Mouse (Mus musculus): ENCODE measurements around the gene March8.

Gene March8

DNA sequence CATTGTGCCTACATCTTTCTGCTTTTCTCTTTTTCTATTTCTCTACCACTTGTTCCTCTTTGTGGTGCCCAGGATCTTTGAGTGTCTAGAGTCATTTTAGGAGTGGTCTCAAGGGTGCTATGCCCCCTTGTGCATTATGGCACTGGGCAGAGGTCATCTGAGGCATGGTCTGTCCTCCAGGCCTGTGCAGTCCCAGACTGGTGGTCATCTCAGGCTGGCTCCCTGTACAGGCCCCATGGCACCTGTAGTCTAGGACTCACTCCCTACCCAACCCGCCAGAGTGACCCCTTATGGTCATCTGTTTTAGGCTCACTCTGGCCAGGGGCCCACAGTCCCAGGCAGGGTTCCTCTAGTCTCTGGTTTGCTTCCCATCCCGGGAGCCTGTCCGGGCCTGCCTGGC lies 33.7 kb downstream of the March8 start:
- no peak for DNase-seq (ENCODE audit: low spot score)

DNA sequence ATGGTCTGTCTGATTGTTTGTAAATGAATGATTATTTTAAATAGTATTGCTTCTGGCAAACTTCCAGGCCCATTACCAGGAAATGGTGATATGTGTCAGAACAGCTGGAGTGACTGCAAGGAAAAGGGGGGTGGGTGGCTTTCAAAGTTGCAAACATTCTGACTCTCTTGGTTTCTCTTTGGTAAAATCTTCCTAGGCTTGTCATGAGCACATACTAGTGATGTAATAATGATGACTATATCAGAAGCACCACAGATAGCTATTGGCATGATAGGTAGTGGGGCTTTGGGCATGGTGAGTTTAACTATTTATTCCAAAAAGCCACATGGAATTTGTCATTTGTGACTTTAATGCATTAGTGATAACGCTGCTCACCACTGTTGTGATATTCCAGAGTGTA lies 36.3 kb downstream of the March8 start:
- DNase-seq (ENCODE audit: low spot score), result no peak

DNA sequence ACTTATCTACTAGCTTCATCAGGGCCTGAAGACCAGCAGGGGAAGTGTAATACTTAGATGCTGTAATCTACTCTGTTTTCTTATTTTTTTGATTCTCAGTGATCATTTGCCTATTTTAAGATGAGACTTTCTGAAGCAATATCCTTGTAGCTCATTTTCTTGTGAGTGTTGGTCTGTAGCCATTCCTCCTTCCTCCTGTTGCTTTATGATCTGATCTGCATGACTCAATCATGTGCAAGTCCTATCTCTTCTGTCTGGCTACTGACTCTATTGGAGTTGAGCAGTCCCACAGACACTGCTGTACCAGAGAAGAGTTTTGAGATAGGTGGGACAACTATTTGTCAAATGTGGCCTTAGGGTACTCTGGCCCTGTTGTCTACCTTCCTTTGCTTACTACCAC lies 36.8 kb downstream of the March8 start:
- DNase-seq (ENCODE audit: low spot score), result no peak

DNA sequence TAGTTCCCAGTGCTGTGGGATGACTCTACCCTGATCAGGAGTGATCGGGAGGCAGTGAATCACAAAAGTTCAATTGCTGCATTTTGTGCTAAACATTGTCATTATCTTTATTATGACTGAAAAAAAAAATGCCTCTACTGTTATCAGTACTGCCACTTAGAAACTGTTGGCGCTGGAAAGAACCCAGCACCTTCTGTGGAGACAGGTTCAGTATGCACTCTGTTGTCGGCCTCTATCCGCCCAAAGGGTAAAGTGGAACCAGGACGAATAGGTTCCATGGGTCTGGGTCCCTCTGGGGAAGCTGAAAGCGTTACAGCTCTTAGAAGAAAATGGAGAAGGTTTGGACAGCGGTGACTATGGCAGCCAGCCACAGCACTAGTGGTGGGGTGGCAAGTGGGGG lies 41.1 kb downstream of the March8 start:
- no peak for DNase-seq (ENCODE audit: low spot score)

DNA sequence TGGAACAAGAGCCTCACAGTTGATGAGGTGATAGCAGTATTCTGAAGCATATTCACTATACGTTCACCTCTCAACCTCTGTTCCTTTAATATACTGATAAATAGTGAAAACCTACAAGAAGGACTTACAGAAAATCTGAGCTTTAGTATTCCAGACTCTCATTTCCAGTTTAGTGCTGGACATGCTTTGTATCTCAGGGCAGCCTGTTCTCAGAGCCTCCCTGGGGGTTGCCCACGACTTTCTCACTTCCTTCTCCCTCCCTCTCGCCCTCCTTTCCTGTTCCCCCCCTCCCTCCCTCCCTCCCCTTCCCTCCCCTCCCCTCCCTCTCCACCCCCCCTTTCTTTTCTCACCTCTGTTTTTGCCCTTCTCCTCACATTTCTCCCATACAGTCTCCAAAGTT lies 42.3 kb downstream of the March8 start:
- no peak for DNase-seq (ENCODE audit: low spot score)

DNA sequence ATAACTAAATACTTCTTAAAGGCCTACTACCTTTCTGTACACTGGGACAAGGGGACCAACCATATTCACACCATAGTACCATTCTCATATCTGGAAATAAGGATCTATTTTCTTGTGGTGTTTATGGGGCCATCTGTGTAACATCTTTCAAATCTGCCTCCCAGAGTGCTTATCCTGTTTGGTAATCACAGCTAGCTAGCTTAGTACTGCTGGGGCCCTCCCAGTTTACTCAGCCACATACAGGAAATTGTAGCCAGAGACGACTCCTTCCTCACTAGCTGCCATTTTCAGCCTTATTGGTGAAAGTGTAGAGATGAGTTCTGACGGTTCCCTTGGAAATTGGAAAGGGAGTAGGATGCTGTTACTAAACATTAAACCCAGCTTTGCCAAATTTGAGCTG lies 43.8 kb downstream of the March8 start:
- DNase-seq (ENCODE audit: low spot score), result no peak

DNA sequence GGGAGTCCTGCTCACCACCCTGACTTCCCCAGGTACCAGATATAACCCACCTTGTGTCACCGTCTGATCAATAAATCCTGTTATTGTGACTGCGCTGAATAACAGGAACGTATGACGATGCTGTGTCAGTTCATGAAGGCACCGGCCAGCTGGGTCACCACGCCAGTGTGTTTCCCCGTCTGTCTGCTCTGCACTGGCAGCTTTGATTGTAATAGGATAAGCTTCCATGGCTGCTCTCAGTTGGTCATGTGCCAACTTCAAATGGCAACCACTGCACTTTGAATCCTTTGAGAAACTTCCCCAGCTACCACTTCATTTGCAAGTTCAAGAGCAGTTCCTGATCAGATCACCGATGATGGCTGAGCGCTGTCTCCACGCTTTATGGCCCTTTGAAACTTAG lies 45.8 kb downstream of the March8 start:
- DNase-seq (ENCODE audit: low spot score), result no peak

DNA sequence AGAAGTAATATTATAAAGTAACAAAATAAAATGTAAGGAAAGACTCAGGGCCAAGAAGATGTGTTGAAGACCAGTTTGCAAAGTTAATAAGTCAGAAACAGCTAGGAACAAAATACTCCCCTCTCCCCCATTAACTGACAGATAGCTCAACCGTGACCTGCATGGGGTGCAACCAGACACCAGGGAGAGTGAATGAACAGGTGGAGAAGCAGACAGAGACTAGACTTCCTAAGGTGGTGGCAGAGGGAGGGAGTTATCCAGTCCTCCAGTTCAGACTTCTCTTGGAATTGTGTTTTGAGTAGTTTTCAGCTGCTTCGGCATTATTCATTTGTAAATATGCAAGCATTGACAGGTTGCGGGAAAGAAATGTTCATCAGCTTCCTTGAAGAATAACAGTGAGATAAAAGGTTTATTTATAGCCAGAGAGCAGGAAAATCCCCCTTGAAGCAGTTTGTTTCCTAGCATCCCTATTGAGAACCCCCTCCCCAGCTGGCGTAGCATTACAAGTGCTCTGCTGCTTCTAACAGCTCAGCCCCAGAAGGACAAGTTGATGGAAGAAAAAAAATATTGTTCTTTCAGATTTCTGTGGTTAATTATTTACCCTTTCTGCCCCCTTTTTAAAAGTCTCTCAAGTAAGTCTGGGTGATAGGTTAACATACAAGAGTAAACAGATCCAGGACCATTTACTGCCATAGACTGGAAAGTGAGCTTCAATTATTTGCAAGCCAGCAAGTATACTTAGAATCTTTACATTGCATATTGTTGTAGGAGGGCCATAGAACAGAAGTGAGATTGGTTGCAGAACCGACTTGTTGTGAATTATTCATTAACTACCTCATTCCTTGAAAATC lies 47.6 kb downstream of the March8 start:
- peak; percentile 15 for DNase-seq (ENCODE audit: low spot score)

DNA sequence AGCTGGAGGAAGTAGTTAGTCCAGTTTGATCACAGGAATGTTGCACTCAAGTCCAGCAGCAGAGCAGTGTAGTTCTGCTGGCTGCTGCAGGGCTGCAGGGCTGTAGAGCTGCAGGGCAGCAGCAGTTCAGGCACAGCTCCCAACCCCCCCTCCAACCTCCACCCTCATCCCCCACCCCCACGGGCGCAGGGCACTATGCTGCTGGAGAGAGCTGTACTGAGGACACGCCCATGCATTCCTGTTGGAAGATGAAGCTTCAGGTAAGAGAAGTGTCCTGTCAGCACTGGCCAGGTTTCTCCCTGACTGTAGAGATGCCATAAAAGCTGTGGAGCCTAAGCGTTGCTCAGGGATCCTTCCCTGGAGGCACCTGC lies 48.2 kb downstream of the March8 start:
- peak; percentile 90 for DNase-seq (ENCODE audit: low spot score)

DNA sequence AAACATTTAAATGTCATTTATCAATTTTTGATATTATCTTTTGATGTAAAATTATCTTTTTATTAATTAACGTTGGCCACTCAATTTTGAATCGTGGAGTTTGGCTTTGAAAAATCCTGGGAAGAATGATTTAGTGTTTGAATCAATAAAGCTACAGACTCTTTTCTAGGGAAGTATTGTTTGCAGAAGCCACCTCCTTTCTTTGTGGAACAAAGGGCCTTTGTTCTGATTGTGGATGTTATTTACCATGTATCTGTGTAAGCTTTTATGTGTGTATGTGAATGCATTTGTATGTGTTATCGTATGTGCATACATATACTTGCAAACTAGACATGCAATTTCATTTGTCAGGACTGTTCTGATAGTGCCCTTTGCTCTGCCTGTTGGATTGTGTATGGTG lies 48.7 kb downstream of the March8 start:
- no peak for DNase-seq (ENCODE audit: low spot score)

DNA sequence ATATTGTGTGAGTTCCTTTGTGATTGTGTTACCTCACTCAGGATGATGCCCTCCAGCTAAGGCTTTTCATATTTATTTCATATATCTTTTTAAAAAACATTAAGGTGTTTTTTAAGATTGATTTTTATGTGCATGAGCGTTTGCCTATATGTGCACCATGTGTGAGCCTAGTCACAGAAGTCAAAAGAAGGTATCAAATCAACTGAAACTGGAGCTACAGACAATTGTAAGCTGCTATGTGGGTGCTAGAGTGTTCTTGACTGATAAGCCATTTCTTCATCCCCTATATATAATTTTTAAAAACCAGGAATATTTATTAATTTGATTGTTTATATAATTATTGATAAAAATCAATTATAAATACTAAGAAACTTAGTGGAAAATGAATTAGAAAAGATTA lies 50.2 kb downstream of the March8 start:
- no peak for DNase-seq (ENCODE audit: low spot score)

DNA sequence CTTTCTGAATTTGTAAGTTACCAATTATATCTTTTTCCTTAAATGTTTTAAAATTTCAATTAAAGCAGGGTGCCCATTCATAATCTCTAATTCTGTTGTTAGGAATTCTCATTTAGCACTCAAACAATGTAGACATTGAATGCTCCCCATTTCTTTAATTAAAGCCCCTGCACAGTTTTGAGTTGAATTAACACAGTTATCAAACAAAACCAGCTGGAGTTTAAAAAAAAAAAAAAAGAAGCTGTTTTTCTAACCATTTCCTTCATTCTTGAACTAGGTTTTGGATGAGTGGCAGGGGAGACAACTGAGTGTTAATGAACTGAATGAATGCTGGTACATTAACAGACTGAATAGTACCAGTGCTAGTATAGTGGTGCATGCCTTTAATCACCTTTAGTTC lies 51.7 kb downstream of the March8 start:
- no peak for DNase-seq (ENCODE audit: low spot score)

DNA sequence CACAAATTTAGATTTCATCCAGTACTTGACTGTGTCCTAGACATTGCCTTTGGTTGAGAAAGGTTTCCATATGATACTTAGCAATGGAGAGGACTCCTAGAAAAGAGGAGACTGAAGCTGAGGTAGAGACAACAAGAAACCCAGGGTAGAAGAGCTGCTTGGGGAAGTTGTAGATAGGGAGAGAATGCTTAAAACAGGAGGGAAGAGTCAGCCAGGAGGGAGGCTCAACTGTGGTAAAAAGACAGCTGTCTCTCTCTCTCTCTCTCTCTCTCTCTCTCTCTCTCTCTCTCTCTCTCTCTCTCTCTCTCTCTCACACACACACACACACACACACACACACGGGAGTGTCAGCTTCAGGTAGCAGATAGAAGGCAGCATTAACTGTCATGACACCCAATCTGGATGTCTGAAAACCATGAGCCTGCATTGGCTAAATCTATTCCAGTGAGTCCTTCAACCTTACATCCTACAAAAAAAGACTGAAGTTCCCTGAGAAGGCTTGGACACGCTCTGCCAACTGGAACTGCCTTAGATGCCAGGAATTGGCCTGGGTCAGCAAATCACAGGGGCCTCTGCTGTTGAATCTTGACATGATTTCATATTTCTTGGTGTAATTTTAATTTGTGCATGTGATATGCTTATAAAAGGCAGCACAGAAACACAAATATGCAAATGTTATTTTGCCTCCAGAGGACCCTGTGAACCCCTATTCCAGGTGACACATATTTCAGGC lies 57.3 kb downstream of the March8 start:
- no peak for DNase-seq (ENCODE audit: low spot score)

DNA sequence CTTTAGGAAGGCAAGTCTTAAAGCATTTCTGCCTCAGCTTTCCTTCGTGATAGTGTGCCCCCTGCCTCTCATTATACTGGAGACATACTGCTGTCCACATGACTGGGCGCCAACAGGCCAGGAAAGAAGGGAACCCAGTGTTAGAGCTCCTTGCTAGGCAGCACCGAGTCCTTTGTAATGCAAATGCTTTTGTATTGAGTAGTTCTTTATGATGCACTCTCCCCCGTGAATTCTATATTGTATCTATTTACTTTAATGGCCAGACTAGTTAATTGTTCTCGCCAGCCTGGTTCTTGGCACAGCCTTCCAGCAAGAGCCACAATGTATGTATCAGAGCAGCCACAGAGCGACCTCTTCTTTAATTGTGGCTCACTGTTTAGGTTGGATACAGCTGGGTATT lies 59.8 kb downstream of the March8 start:
- DNase-seq (ENCODE audit: low spot score), result no peak

DNA sequence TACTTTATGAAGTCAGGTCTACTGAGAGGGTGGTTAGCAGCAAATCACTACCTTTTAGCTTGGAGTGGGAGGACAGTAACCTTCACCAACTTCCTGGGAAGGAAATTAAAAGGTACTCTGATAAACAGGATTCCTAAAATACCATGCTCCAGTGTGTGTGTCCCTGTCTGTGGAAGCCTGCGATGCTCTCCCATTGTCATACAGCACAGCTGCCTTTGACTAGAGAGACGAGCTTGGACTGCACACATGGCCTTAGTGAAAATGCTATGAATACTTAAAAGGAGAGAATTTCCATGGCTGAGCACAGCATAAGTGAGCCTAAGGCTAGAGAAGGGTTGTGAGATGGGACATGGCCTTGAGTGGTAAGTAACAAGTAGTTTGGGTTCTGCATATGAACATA lies 60.3 kb downstream of the March8 start:
- DNase-seq (ENCODE audit: low spot score), result no peak

DNA sequence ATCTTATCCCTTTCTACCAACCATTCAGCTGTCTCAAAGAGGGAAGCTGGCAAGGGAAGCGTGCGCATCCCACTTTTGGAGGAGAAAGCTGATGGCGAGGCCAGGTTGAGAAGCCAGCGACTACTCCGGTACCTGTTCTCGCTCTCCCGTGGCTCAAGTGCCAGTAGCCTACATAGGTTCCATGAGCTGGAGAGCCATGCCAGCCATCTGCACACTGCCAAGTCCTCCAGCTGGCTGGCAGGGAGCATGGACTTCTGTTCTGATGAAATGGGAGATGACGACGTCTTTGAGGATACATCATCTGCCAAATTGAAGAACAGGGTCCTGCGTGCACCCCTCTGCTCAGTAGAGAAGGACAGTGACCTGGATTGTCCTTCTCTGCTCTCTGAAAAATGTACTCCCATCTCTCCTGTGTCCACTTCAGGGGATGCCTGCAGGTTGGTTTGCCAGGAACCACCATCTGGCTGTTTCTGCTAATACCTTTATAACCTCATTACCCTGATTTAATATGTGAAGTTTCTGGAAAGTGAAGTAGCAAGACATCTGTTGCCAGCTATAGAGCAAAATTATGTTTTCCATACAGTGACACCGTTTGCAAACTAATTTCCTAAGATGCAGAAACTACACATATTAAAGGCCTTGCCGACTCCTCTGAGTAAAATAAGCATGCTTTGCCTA lies 64.1 kb downstream of the March8 start:
- no peak for DNase-seq (ENCODE audit: low spot score)

DNA sequence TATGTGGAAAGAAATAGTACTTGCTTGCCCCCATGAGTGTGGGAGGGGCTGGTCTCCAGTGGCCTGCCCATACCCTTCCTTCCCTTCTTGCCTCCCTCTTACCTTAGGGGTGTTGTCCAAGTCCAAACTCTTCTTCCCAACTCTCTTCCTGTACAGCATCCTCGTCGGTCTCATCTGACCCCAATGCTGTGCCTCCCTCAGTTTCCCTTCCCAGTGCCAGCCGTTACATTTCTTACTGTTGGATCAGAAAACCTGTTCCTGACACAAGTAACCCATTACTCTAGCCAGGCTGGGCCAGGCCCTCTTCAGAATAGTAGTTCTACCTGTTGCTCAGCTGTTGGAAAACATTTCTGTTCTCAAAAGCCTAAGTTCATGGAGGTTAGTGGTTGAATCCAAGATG lies 64.6 kb downstream of the March8 start:
- no peak for DNase-seq (ENCODE audit: low spot score)

DNA sequence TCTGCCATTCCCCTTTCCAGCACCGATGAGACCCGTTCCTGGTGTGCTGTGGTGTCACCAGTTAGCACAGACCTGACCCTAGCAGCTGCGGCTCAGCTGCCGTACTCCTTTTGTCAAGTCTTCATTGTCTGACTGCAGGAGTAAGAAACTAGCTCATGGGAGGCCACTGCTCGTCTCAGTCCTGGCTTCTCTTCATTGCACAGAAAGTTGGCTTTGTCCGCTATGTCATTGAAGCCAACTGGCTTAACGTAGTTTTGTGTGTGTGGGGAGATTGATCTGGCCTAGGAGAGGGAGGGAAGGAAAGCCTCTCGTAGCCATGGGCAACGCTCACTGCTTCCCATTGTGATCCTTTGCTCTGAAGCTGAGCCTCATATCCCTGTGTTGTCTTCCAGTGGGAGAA lies 67.4 kb downstream of the March8 start:
- DNase-seq (ENCODE audit: low spot score), result no peak

DNA sequence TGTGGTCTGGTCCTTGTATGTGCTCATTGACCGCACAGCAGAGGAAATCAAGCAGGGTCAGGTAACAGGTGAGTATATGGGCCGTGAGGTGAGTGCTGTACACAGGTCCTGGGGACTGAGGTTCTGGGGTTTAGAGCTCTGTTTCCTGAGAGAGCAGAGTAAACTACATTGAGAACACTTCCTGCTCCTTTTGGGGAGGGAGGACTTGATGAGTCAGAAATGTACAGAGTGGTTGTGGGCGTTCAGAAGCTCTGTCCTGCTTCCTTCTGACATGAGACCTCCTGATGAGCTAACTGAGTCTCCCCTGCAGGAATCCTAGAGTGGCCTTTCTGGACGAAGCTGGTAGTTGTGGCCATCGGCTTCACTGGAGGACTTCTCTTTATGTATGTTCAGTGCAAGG lies 67.9 kb downstream of the March8 start:
- no peak for DNase-seq (ENCODE audit: low spot score)

DNA sequence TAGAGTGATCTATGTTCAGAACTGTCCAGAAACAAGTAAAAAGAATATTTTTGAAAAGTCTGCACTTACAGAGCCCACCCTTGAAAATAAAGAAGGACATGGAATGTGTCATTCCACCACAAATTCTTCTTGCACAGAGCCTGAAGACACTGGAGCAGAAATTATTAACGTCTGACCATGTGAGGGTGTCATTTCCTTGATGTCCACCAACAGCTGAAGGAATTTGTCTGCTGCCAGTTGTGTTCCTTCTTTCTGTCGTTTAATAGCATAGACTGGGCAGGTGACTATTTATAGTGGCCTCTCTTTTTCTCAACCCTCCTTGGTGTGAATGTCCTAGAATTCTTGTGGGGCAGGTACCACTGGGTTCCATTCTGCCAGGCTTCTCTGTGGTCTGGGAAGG lies 68.3 kb downstream of the March8 start:
- no peak for DNase-seq (ENCODE audit: low spot score)

DNA sequence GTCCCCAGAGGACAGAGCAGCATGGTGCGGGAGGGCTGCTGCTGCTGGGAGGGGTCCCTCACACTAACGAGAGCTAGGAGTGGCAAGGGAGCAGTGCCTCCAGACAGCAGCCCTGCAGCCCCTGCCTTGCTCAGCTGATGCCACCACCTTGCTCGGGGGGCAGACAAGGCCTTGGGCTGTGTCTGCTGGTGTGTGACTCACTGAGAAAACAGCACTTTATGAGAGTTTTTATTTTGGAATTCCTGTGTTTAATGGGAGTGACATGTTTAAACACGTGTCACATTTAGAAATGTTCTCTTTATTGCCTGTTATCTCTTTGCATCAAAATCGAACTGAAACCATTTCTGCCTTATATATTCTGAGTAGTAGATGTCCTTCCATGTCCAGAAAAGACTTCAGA lies 68.9 kb downstream of the March8 start:
- no peak for DNase-seq (ENCODE audit: low spot score)

DNA sequence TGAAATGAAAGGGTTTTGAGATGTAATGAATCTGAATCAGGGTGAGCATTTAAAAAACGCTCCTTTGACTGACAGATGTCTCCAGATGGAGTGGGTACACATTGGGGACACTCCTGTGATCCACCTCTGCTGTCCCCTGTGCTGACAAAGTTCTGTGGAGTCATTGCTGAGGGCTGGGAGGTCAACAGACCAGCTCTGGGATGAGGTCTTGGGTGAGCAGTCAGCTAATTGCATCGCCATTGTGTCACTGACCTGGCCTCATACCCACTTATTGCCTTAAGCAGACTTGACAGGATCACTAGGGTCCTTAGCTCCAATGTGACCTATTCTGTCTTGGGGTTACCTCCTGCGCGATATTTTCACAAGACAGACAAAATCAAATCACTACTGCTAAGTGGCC lies 69.4 kb downstream of the March8 start:
- no peak for DNase-seq (ENCODE audit: low spot score)

DNA sequence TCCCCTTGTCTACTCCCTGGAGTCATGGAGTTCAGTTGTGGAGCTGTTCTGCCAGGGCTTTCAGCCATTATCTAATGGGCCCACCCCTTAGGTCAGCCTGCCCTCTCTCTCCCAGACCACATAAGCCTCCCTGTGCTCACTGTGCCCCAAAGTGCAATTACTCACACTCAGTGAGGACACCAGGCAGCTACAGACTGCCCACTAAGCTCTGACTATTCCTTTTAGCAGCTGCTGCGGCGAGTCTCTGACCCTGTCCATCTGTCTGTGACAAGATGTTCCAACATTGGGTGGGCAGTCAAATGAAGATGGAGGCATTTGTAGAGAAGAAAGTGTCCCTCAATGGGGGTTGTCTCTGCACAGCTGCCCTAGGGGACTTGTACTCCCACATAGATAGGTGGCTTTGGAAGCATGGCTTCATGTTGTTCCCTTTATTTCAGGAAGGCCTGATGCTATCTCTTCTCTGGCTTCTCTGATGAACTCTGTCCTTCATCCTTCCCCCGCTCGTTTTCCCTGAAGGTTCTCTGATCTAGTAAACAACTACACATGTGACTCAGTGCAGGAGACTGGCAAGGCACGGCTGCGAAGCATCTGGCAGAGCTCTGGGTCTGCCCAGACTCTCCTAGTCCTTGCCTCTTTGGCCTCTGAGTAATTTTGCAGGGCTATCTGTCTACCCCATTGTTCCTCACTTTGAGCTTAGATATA lies 70.3 kb downstream of the March8 start:
- no peak for DNase-seq (ENCODE audit: low spot score)

Measured in yolk sac, embryonic 10.5 days (tissue).